ENCODE assay signal across 10 mouse cellular contexts in the genomic region with DNA sequence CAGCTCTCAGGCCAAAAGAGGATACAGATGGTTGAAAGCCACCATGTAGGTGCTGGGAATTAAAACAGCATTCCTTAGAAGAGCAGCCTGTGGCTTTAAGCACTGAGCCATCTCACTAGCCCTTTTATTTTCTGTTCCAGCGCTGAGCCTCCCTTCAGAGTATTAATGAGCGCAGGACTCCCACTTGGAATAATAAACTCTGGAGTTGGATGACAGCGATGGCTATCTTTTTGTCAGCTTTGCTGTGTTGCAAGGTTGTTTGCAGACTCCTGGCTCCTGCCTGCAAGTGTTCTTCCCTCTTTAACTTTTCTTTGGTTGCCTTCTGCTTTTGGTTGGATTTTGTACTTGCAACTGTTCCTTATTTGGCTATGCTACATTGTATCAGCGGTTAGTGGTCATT. TPM values are rescaled to one million over a fixed set of nuclear protein-coding genes. Genes with fewer than 3 reads are reported as not detected.
DNase-seq lines count a peak whose midpoint lies in the region; ATAC-seq and TF ChIP-seq lines count a peak whose summit lies in the region.
"Had no signal": no experiment of that assay in that cellular context is flagged by ENCODE, and none has a peak within 500 bp of the region (broad histone marks: within the 10 kb centered on the region; RNA-seq: fewer than 3 reads in every experiment).

No protein-coding gene starts in this region.

- H3K4me2 ChIP-seq in kidney, embryonic 16.5 days (replicated peaks; ENCODE audit: low read depth, low read length) = peak overlapping the region; percentile 84
- peak overlapping the region; percentile 77 for H3K4me2 ChIP-seq in forebrain, embryonic 14.5 days (ENCODE audit: low read length)
- peak overlapping the region; percentile 87 for H3K4me2 ChIP-seq in intestine, embryonic 14.5 days (ENCODE audit: low read length)
- peak overlapping the region; percentile 78 for H3K4me2 ChIP-seq in midbrain, postnatal 0 days (ENCODE audit: low read depth, low read length, poor library complexity, severe bottlenecking)

- DNase-seq in kidney, postnatal 25 days = no peak
- no peak for DNase-seq in forebrain, embryonic 14.5 days (ENCODE audit: low spot score)
- DNase-seq in intestine, embryonic 14.5 days (ENCODE audit: low spot score) = no peak
- peak; percentile 9 for DNase-seq in midbrain, postnatal 0 days (ENCODE audit: low spot score)
- DNase-seq in lung, postnatal 4 days = no peak
- DNase-seq: kidney, postnatal 36 days had no signal

- H3K9me3 ChIP-seq in kidney, embryonic 16.5 days (ENCODE audit: low read length) = no peaks in the 10 kb centered on the region
- no peaks in the 10 kb centered on the region for H3K9me3 ChIP-seq in forebrain, embryonic 14.5 days (replicated peaks; ENCODE audit: control insufficient read depth, low read length)
- H3K9me3 ChIP-seq in intestine, embryonic 14.5 days (ENCODE audit: control insufficient read depth, low read length) = no peaks in the 10 kb centered on the region
- no peaks in the 10 kb centered on the region for H3K9me3 ChIP-seq in midbrain, postnatal 0 days (ENCODE audit: low read length)
- H3K9me3 ChIP-seq: embryonic facial prominence, embryonic 12.5 days had no signal

- H3K27ac ChIP-seq in kidney, embryonic 16.5 days (ENCODE audit: low read length) = no peak overlapping the region
- H3K27ac ChIP-seq in forebrain, embryonic 14.5 days (ENCODE audit: low read depth, low read length) = no peak overlapping the region
- H3K27ac ChIP-seq in intestine, embryonic 14.5 days (ENCODE audit: low read depth) = no peak overlapping the region
- H3K27ac ChIP-seq in midbrain, postnatal 0 days (ENCODE audit: low read depth, low read length) = 0 out of 2 replicates have a peak overlapping the region, but pooled peaks have one; percentile 7
- H3K27ac ChIP-seq: embryonic facial prominence, embryonic 12.5 days had no signal

- no peak for TF ChIP-seq CTCF in midbrain, postnatal 0 days (IDR thresholded peaks at IDR 0.05)

- no peak overlapping the region for H3K4me3 ChIP-seq in kidney, embryonic 16.5 days (ENCODE audit: low read length)
- H3K4me3 ChIP-seq in forebrain, embryonic 14.5 days (ENCODE audit: low read depth, low read length) = no peak overlapping the region; the same call in 1 of the 2 replicates
- 0 out of 2 replicates have a peak overlapping the region, but pooled peaks have one; percentile 6 for H3K4me3 ChIP-seq in intestine, embryonic 14.5 days (ENCODE audit: low read depth, low read length)
- H3K4me3 ChIP-seq in midbrain, postnatal 0 days (ENCODE audit: low read depth, low read length) = peak overlapping the region; percentile 85

- no peak overlapping the region for H3K9ac ChIP-seq in kidney, embryonic 16.5 days (replicated peaks; ENCODE audit: low read length)
- 0 out of 2 replicates have a peak overlapping the region, but pooled peaks have one; percentile 10 for H3K9ac ChIP-seq in forebrain, embryonic 14.5 days (ENCODE audit: low read length)
- no peak overlapping the region for H3K9ac ChIP-seq in intestine, embryonic 14.5 days (ENCODE audit: low read length)
- peak overlapping the region; percentile 19; the same call in 1 of the 2 replicates for H3K9ac ChIP-seq in midbrain, postnatal 0 days (replicated peaks; ENCODE audit: low read length, poor library complexity, severe bottlenecking)

- WGBS in kidney, embryonic 16.5 days = 52% methylated on average over 4 of the region's 4 CpGs
- 62% methylated on average over 4 of the region's 4 CpGs for WGBS in forebrain, embryonic 14.5 days
- WGBS in intestine, embryonic 14.5 days = 70% methylated on average over 4 of the region's 4 CpGs
- 53% methylated on average over 4 of the region's 4 CpGs for WGBS in midbrain, postnatal 0 days

- H3K36me3 ChIP-seq in kidney, embryonic 16.5 days (ENCODE audit: insufficient read depth, low read length) = 0 out of 2 replicates have a peak, but pooled peaks cover 2% of the 10 kb centered on the region
- no peaks in the 10 kb centered on the region for H3K36me3 ChIP-seq in forebrain, embryonic 14.5 days (ENCODE audit: control insufficient read depth, insufficient read depth, low read length)
- H3K36me3 ChIP-seq in intestine, embryonic 14.5 days (ENCODE audit: control insufficient read depth, insufficient read depth, low read length) = peaks cover 5% of the 10 kb centered on the region; the same call in 1 of the 2 replicates
- H3K36me3 ChIP-seq in midbrain, postnatal 0 days (ENCODE audit: insufficient read depth, low read length) = no peaks in the 10 kb centered on the region
- H3K36me3 ChIP-seq: embryonic facial prominence, embryonic 12.5 days had no signal

- no peaks in the 10 kb centered on the region for H3K27me3 ChIP-seq in kidney, embryonic 16.5 days (ENCODE audit: insufficient read depth, low read length)
- no peaks in the 10 kb centered on the region for H3K27me3 ChIP-seq in forebrain, embryonic 14.5 days (replicated peaks; ENCODE audit: control insufficient read depth, insufficient read depth, low read length)
- H3K27me3 ChIP-seq in intestine, embryonic 14.5 days (replicated peaks; ENCODE audit: control insufficient read depth, insufficient read depth, low read length) = no peaks in the 10 kb centered on the region
- H3K27me3 ChIP-seq in midbrain, postnatal 0 days (ENCODE audit: insufficient read depth, low read length) = no peaks in the 10 kb centered on the region
- H3K27me3 ChIP-seq: embryonic facial prominence, embryonic 12.5 days had no signal

- H3K4me1 ChIP-seq in kidney, embryonic 16.5 days (ENCODE audit: insufficient read depth, low read length) = peaks cover 14% of the 10 kb centered on the region
- peaks cover 18% of the 10 kb centered on the region for H3K4me1 ChIP-seq in forebrain, embryonic 14.5 days (ENCODE audit: control insufficient read depth, insufficient read depth, low read length)
- H3K4me1 ChIP-seq in intestine, embryonic 14.5 days (replicated peaks; ENCODE audit: control insufficient read depth, insufficient read depth, low read length) = peaks cover 16% of the 10 kb centered on the region
- H3K4me1 ChIP-seq in midbrain, postnatal 0 days (ENCODE audit: insufficient read depth, low read length) = peaks cover 19% of the 10 kb centered on the region

- no peak for ATAC-seq in kidney, embryonic 16.5 days (ENCODE audit: low FRiP score, low TSS enrichment)
- no peak for ATAC-seq in forebrain, embryonic 14.5 days
- ATAC-seq in intestine, embryonic 14.5 days (replicated peaks; ENCODE audit: low FRiP score, low TSS enrichment, low read depth) = no peak
- ATAC-seq in midbrain, postnatal 0 days (ENCODE audit: low FRiP score) = no peak
- ATAC-seq in erythroid progenitor cell, adult 5-6 weeks (replicated peaks; ENCODE audit: low FRiP score, poor library complexity, severe bottlenecking) = no peak
- no peak for ATAC-seq in megakaryocyte-erythroid progenitor cell, adult 5-6 weeks (replicated peaks; ENCODE audit: low FRiP score, low TSS enrichment, poor library complexity, severe bottlenecking)

RNA-seq across cellular contexts. Expression of a gene that starts 4.8 kb away (rescaled TPM):
- 19.8 and 20.2 TPM in 2 replicates for polyA plus RNA-seq in kidney, embryonic 16.5 days (2015; fragmentation: Nextera tagmentation; extraction: Ambion mirVana)
- 32.4 and 39.1 TPM in 2 replicates for polyA plus RNA-seq in forebrain, embryonic 14.5 days (2014; fragmentation: Nextera tagmentation; extraction: Ambion mirVana)
- 52.3 and 54.4 TPM in 2 replicates for polyA plus RNA-seq in intestine, embryonic 14.5 days (2014; fragmentation: Nextera tagmentation; extraction: Ambion mirVana)
- 107 and 137 TPM in 2 replicates for total RNA-seq in midbrain, postnatal 0 days (2014; rRNA removed)
- 44.8 and 49.7 TPM in 2 replicates for polyA plus RNA-seq in midbrain, postnatal 0 days (2015; fragmentation: Nextera tagmentation; extraction: Ambion mirVana)
- 1.4 and 10.9 TPM in 2 replicates for total RNA-seq in erythroid progenitor cell, adult 5-6 weeks (2015; ENCODE audit: low replicate concordance)
- total RNA-seq in erythroid progenitor cell, adult 5-6 weeks (2017; ENCODE audit: low replicate concordance) = 1.4 and 1.5 TPM in 2 replicates
- total RNA-seq in megakaryocyte-erythroid progenitor cell, adult 5-6 weeks (2014; fragmentation: Nextera tagmentation) = 15.7 and 19.3 TPM in 2 replicates
- total RNA-seq in megakaryocyte-erythroid progenitor cell, adult 5-6 weeks (2017) = 15.8 and 26.9 TPM in 2 replicates

RNA-seq across cellular contexts. Expression of a gene that starts 32.1 kb away (rescaled TPM):
- polyA plus RNA-seq in kidney, embryonic 16.5 days (2015; fragmentation: Nextera tagmentation; extraction: Ambion mirVana) = 60.4 and 61.7 TPM in 2 replicates
- 23.5 and 24.8 TPM in 2 replicates for polyA plus RNA-seq in forebrain, embryonic 14.5 days (2014; fragmentation: Nextera tagmentation; extraction: Ambion mirVana)
- 29.1 and 34.5 TPM in 2 replicates for polyA plus RNA-seq in intestine, embryonic 14.5 days (2014; fragmentation: Nextera tagmentation; extraction: Ambion mirVana)
- total RNA-seq in midbrain, postnatal 0 days (2014; rRNA removed) = 32.5 and 50.8 TPM in 2 replicates
- polyA plus RNA-seq in midbrain, postnatal 0 days (2015; fragmentation: Nextera tagmentation; extraction: Ambion mirVana) = 44.4 and 45.4 TPM in 2 replicates
- total RNA-seq in erythroid progenitor cell, adult 5-6 weeks (2015; ENCODE audit: low replicate concordance) = 4.2 TPM in 1 of 2 replicates, not detected in the other
- total RNA-seq in erythroid progenitor cell, adult 5-6 weeks (2017; ENCODE audit: low replicate concordance) = 2.0 and 6.9 TPM in 2 replicates
- 15.2 and 16.4 TPM in 2 replicates for total RNA-seq in megakaryocyte-erythroid progenitor cell, adult 5-6 weeks (2014; fragmentation: Nextera tagmentation)
- 23.4 and 29.7 TPM in 2 replicates for total RNA-seq in megakaryocyte-erythroid progenitor cell, adult 5-6 weeks (2017)

RNA-seq across cellular contexts. Expression of a gene that starts 44.8 kb away (rescaled TPM):
- 52.7 and 58.2 TPM in 2 replicates for polyA plus RNA-seq in kidney, embryonic 16.5 days (2015; fragmentation: Nextera tagmentation; extraction: Ambion mirVana)
- 37.5 and 42.4 TPM in 2 replicates for polyA plus RNA-seq in forebrain, embryonic 14.5 days (2014; fragmentation: Nextera tagmentation; extraction: Ambion mirVana)
- 43.1 and 46.7 TPM in 2 replicates for polyA plus RNA-seq in intestine, embryonic 14.5 days (2014; fragmentation: Nextera tagmentation; extraction: Ambion mirVana)
- 43.1 and 61.9 TPM in 2 replicates for total RNA-seq in midbrain, postnatal 0 days (2014; rRNA removed)
- polyA plus RNA-seq in midbrain, postnatal 0 days (2015; fragmentation: Nextera tagmentation; extraction: Ambion mirVana) = 36.7 and 37.3 TPM in 2 replicates
- 36.0 and 49.4 TPM in 2 replicates for total RNA-seq in erythroid progenitor cell, adult 5-6 weeks (2015; ENCODE audit: low replicate concordance)
- 77.1 and 79.9 TPM in 2 replicates for total RNA-seq in erythroid progenitor cell, adult 5-6 weeks (2017; ENCODE audit: low replicate concordance)
- 38.8 and 59.3 TPM in 2 replicates for total RNA-seq in megakaryocyte-erythroid progenitor cell, adult 5-6 weeks (2014; fragmentation: Nextera tagmentation)
- 61.5 and 65.1 TPM in 2 replicates for total RNA-seq in megakaryocyte-erythroid progenitor cell, adult 5-6 weeks (2017)

Comparison
In these comparisons a context has a peak if more than half of its experiments do, and no peak if none do; other contexts are left out.
1. H3K4me3 ChIP-seq: peak in intestine, embryonic 14.5 days (single experiment) and midbrain, postnatal 0 days (single experiment); none in kidney, embryonic 16.5 days (single experiment) and forebrain, embryonic 14.5 days (single experiment).
2. H3K9ac ChIP-seq: peak in forebrain, embryonic 14.5 days (single experiment) and midbrain, postnatal 0 days (single experiment); none in kidney, embryonic 16.5 days (single experiment) and intestine, embryonic 14.5 days (single experiment).
3. Peak in every context shown above with its lines, with median percentiles within 50 percentile points of each other: H3K4me2 ChIP-seq.